Mouse (Mus musculus) retina, embryonic 14.5 days (tissue): Measurements from ENCODE around the gene Enpp4.

ENCODE experiments used
- DNase-seq: peaks from one replicate; pipeline ENCODE4 v3.0.0-alpha.2; 2015; ENCODE audit warnings: low spot score

Gene Enpp4

DNA sequence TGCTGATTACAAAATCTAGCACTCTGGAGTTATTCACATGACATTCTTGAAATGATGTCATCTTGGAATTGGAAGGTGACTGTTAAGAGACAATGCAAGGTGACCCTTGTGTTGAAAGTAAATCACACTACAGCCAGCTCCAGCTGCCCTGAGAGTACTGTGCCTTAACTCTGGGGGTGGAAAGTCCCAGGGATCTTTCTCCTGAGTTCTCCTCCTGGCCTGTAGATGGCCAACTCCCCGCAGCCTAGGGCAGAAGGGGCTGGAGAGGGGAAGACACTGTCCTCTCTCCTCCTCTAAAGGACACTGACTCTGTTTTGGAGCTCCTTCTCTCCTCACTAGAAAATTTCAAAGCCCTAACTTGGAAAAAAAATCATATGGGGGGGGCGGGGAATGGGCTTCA is 14.1 kb downstream of the Enpp4 start:
- DNase-seq: no peak

DNA sequence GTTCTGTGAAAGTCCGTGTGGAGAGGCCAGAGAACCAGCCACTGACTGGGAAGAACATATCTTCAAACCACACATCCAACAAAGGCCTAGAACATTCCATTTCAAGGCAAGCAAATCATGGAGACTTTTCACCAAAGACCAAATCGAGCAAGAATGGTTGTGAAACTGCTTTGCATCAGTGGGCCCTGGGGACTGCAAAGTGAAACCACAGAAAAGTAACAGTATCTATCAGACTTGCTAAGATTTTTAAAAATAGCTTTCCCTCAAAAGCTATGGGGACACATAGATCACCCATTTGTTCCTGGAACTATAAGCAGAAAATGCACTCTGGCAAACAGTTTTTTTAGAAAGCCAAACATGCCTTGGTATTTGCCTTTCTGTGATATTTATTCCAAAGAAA is 14.7 kb downstream of the Enpp4 start:
- DNase-seq: no peak

DNA sequence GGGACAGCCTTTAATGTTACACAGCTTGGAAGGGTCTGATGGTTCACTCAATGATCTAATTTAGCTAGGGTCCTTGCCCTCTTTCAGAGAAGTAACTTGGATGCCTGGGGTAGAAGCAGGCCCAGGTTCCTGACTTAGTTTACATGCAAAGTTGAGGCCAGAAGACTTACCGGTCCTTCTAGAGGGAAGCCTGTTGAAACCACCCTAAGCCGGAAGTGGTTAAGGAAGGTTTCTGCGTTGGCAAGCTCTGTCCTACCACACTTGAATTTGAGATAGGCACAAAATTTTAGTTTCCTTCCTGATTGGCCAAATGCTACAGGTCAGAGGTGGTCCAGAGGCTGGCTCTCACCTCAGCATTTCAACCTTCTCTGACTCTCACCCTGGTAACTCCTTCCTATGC is 17.4 kb downstream of the Enpp4 start:
- no peak for DNase-seq

DNA sequence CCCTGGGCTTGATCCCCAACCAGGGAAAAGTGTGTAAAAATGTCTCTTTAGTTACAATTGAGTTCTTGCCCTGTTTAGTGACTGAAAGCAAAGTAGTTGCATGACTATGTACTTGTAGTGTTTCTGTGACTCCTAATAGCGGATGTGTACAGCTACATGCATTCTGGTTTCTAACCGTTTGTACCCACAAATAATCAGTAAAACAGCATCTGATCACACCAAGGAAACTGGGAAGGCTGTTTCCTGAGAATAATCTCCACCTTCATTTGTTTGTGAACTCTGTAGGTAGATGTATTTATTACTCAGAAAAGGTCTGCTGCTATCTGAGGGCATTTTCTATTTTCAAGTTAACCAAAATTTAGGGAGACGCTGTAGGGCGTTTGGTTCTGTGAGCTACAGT is 22.5 kb downstream of the Enpp4 start:
- no peak for DNase-seq

DNA sequence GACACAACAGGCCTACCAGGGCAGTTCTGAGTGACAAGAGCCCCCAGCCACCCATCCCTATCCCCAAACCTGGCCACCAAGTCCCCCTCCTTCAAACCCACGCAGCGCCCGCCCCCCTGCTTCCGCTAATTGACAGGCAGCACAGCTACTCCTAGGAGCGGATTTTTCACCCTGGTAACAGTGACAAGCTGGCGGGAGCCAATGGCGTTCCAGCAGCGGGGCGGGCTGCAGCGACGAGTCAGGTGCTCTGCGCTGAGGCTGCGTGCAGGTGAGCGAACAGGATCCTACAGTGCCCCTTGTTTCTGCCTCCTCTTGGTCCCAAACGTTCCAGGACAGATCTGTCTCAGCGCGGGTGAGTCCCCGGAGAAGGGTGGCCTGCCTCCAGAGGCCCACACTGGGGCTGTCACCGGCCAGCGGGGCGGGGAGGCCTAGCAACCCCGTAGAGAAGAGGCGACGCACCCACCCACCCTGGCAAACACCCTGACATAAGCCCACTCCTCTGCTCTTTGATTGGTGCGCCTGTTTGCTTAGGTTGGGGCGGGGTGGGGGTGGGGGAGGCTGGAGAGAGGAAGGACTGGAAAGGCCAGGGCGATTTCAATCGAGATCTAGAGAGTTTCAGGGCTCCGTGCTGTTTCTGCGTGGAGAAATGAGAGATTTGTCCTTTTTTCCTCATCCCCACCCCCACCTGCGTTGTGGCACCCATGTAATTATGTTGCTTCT is 26.8 kb downstream of the Enpp4 start, which contains the start of gene Enpp5:
Enpp5 (plus strand) TSS at position 183 of the 720 bp plus-strand sequence.
- DNase-seq: peak; percentile 83

DNA sequence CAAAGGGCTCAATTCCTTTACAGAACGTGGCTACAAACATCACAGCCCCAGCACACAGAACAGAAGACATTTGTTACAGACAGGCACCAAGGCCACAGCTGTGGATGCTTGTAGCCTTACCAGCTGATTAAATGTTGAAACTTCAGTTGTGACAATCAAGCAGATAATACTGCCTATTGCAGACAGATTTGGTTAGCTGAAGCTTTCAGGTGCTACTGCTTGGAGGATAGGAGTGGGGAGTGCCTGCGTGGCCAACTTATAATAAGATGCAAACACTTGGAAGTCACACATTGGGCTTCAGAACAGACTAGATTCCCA is 27.8 kb downstream of the Enpp4 start:
- DNase-seq: no peak

DNA sequence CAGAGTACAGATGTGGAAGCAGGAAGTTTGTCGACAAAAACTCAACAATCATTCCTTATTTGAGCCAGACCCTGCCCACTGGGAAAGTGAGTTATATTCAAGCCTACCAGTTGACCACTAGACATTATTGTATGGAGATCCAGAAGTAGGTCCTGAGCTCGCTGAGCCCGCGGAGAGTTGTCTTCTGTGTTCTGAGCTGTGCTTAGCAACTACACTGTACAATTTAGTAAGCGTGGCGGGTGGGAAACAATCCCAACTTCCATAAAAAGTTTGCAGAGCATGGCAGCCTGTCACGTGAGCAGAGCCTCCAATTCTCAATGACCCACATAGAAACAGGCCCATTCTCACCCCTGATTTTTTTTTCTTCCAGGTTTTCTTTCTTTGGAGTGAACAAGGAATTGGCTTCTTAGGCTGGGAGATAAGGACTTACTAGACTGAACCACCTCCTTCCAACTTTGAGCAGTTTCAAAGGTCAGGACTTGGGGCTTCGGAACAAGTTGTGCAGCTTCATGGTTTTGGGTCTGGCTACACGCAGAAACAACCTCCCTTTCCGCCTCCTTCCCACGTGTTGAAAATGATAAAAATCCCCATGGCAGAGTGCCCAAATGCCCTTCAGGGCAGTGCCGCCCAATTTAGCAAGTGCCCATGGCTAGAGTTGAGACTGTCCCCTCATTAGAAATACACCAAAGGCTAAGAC is 28.3 kb downstream of the Enpp4 start:
- DNase-seq: no peak

DNA sequence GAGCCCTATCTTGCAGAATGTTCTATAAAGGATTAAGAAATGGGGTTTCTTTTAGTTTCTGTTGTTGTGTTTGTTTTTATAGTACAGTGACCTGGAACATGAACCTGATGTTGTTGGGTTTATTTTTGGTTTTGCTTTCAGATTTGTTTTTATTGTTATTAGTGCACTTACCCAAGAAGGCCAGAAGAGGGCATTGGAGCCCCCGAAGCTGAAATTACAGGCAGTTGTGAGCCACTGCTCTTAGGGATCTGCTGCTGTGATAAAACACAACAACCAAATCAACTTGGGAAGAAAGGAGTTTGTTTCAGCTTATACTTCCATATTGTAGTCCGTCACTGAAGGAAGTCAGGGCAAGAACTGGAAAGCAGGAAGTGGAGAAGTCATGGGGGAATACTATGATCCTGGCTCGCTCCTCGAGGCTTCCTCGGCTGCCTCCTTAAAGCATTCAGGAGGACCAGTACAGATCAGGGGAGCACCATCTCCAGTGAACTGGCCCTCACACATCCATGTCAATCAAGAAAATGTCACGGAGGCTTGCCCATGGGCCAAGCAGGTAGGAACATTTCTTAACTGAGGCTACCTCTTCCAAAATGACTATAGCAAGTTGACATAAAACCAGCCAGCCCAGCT is 29.4 kb downstream of the Enpp4 start:
- DNase-seq: peak; percentile 68

DNA sequence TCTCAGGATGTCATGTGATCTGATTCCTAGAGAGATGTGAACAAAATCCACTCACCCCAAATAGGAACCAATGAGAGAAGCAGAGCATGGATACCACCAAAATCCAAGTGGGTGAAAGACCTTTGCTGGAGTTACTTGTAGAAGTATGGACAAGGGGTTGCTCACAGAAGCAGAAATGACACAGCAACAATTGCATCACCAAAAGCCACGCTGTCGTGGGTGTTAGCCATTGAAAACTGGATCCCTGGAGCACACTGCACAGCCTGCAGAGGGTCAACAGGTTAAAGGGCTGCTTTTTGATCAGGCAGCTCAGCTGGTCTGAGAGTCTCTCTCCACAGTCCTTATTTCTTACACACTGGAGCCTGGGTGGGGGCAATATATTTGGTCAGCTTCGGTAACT is 30.0 kb downstream of the Enpp4 start:
- no peak for DNase-seq

DNA sequence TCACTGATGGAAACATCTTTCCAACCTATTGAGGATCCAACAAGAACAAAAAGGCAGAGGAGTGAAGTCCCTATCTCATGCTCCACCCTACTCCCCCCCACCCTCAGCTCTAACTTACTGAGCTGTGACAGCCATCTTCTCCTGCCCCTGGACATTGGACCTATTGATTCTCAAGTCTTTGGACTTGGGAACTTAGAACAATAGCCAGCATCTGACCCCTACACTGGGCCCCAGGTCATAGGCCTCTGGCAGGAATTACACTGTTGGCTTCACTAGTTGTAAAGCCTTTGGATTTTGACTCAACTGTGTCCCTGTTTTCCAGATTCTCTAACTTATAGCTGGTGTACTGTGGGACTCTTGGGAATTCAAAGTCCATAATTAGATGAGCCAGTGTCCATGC is 33.9 kb downstream of the Enpp4 start:
- no peak for DNase-seq

DNA sequence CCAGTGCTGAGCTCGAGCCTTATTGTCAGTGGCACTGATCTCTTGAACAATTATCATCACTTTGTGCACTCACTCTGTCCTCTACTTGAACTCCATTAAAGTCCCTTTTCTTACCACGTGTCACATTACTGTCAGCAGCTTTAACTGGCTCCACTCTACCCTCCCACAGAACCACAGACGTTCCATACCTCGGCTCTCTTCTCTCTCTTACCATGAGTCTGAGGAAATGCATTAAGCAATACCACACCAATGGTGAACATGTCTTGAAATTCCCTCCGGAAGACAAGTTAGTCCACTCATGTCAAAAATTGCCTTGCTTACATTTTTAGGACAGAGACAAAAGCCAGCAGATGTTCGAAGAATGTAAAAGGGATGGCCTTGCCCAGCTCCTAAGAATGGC is 36.7 kb downstream of the Enpp4 start:
- no peak for DNase-seq

DNA sequence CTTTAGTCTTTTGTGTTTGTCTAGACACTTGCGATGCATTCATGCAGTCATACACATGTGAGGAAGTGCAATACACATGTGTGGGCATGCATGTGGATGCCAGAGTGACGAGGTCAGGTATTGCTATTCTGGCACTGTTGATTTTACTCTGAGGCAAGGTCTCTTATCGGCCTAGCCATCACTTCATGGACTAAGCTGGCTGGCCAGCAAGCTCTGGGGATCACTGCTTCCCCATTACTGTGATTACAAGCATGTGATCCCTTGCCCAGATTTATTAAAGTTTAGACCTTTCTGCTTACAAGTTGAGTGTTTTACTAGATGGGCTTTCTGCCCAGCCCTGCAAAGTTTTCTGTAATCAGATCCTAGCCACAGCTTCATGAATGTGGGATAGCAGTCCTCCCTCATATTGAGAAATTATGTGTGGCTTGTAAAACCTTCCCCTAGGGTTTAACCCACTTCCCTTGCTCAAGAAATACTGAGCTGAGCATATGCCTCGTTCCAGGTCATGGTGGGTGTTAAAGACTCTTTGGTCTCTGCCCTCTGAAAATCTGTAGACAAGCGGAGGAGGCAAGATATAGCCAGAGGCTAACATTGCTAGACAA is 44.2 kb downstream of the Enpp4 start:
- no peak for DNase-seq

DNA sequence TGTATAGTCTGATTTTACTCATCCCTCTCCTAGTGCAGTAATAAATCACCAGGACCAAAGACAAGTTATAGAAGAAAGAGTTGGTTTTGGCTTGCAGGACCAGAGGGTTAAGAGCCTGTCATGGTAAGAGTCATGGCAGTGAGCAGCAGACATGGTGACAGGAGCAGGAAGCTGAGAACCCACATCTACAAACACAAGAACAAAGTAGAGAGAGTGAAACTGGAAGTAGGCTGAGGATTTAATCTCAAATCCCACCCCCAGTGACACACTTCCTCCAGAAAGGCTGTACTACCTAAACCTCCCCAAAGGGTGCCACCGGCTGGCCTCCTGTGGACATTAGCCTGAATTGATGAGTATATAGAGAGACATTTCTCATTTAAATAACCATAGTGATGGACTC is 44.8 kb downstream of the Enpp4 start:
- DNase-seq: no peak

DNA sequence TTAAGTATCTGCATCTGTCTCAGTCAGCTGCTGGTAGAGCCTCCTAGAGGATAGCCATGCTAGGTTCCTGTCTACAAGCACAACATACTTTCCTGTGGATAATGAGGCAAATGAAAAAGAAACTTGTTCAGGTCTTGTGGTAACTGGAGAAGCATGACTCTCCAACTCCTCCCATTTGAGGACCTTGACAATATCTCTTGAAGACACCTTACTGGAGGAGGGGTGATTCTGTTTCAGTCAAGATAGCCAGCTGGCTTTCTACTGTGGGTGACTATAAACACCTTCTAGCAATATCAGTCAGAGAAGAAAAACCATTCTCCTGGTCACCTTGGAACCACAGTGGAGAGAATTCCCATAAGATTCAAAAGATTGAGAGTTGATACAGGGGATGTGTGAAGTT is 47.5 kb downstream of the Enpp4 start:
- DNase-seq: no peak

DNA sequence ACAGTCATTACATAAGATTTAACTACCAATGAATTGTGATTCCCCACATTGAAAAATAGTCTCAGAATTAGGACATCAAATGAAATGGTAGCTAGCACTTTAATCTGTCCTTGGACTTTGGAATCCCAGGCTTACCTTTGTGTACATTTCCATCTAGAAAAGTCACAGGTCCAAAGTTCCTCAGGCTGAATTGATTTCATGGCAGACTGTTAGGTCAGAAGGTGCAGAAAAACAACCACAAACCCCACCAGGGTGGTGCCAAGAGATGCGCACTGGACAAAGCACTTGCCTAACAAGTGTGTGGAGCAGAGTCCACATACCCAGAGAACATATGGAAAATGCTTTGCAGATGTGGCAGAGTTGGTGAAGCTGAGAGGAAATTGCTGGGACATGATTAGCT is 48.5 kb downstream of the Enpp4 start:
- DNase-seq: no peak

DNA sequence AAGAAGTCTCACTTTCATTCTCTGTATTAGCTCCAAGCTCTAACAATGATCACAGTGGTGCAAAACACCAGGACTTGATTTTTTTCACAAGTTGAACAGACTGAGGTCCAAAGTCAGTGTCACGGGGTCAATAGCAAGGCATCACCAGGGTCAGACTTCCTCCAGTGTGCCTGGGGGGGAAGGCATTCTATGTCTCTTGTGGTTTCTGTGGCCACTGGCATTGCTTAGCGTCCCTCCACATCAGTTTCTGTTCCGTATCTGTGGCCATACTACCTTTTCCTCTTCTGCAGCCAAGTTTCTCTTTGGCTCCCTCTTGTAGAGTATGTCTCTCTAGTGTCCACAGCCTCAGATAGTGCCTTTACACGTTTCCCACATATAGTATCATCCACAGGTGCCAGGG is 52.2 kb downstream of the Enpp4 start:
- no peak for DNase-seq
